Mouse (Mus musculus) thymus, postnatal 4 days (tissue): ENCODE data around the gene Icam1.
"Not testable (repeated sequence)": the region's sequence is repeated elsewhere in the genome, so short reads cannot be mapped to it uniquely, and the experiment has no call there.

Experiments used
- DNase-seq: peaks from one replicate; pipeline ENCODE4 v3.0.0; 2021

The Icam1 gene

DNA sequence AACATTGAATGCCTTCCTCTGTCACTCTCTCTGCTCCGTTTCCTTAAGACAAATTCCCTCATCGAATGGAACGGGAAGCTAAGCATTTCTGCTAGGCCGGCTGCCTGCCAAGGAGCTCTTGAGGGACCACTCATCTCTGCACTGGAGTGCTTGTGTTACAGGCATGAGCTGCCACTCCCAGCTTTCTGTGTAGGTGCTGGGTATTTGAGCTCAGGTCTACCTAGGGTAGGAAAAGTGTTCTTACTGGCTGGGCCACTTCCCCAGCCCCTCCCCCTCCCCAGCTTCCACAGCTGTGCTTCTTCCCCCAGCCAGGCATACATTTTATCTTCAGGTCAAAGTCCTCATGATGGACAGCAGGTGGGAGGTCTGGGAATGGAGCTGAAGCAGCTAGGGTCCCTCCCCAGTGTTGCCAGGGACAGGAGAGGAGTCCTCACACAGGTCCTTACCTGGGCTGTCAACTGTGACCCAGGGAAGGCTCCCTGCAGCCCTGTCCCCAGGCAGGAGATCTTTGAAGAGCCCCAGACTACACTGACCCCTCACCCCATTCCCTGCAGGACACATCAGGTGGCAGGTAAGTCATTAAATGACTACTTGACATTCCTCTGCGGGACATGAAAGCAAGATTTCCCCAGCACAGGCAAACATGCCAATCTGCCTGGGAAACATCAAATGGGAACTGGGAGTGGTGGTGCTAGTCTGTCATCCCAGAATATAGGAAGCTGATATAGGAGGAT lies 22.5 kb upstream of the Icam1 start:
- DNase-seq = no peak

DNA sequence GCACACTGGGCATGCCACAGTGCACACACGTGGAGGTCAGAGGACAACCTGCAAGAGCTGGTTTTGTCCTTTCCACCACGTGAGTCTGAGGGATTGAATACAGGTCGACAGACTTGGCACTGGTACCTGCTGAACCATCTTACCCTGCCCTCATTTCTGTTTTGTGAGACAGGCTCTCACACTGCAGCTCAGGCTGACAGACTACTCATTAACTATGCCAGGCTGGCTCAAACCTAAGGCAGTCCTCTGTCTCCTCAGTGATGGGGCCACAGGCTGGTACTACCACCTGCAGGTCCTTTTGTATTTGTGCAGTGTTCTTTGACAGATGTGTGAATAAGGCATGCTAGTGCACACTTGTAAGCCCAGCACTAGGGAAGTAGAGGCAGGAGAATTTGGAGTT lies 20.7 kb upstream of the Icam1 start:
- DNase-seq = no peak

DNA sequence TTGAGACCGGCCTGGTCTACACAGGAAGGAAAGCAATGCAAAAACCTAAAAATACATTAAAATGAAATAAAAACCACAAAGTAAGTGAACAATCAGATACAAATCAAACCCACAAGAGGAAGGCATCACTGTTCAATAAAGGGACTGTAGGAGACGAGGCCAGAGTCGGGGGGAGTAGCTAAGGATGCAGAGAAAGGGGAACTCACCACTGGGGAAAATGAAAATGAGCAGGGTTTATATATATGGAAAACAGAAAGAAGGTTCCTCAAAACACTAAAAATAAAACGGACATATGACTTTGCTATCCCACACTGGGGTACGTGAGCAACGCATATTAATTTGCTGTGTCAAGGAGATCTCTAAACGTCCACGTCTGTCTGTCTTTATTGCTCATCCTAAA lies 18.7 kb upstream of the Icam1 start:
- no peak for DNase-seq

DNA sequence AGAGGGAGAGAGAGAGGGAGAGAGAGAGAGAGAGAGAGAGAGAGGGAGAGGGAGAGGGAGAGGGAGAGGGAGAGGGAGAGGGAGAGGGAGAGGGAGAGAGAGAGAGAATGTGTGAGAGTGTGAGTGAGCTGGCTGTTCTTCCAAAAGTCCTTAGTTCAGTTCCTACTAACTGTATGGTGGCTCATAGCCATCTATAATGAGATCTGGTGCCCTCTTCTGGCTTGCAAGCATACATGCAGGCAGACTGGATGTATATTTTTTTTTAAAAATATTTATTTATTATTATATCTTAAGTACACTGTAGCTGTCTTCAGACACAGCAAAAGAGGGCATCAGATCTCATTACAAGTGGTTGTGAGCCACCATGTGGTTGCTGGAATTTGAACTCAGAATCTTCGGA lies 17.4 kb upstream of the Icam1 start:
- DNase-seq = not testable (repeated sequence)

DNA sequence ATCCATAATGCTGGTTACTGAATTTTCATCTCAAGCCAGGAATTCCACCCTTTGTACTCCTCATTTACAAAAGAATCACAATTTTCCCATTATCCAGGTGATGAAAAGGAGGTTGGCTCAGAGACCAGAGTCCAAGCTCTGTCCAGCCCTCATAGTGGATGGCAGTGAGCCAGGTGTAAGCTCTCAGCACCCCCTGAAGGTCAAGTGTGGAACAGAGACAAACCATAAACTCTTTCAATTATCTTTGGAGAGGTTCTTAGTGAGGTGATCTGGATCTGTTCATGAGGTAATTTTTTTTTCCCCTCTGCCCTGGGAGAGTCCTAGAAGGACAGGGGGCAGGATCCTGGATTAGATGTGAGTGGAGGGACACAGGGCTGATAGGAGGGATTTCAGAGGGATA lies 15.0 kb upstream of the Icam1 start:
- DNase-seq = no peak

DNA sequence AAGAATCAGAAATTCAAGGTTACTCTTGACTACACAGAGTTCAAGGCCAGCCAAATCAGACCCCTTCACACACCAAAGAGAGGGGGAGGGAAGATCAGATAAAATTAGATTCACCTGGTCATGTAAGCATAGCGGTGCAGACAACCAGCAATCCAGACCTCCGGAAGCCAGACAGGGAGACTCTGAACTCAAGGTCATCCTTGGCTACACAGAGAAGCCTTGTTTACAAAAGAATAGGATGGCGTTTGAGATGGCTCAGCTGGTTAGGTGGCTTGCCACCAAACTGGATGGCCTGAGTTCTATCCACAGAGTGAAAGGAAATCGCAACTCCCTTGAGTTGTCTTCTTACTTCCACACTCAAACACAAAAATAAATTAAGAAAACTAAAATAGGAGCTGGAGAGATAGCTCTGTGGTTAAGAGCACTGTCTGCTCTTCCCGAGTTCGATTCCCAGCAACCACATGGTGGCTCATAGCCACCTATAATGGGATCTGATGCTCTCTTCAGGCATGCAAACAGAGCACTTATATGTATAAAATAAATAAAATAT lies 14.1 kb upstream of the Icam1 start:
- DNase-seq = no peak

DNA sequence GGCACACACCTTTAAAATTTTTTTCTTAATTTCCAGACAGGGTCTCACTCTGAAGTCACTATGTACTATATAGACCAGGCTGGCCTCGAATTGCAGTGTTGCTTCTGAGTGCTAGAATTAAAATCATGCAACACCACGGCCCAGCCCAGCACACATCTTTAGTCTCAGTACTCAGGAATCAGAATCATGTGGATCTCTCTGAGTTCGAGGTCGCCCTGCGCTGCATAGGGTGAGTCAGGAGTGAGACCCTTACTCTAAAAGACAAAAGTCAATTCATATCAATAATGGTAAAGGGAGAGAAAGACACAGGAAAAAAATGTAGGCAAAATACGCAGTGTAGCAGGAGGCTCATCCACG lies 13.5 kb upstream of the Icam1 start:
- DNase-seq = no peak

DNA sequence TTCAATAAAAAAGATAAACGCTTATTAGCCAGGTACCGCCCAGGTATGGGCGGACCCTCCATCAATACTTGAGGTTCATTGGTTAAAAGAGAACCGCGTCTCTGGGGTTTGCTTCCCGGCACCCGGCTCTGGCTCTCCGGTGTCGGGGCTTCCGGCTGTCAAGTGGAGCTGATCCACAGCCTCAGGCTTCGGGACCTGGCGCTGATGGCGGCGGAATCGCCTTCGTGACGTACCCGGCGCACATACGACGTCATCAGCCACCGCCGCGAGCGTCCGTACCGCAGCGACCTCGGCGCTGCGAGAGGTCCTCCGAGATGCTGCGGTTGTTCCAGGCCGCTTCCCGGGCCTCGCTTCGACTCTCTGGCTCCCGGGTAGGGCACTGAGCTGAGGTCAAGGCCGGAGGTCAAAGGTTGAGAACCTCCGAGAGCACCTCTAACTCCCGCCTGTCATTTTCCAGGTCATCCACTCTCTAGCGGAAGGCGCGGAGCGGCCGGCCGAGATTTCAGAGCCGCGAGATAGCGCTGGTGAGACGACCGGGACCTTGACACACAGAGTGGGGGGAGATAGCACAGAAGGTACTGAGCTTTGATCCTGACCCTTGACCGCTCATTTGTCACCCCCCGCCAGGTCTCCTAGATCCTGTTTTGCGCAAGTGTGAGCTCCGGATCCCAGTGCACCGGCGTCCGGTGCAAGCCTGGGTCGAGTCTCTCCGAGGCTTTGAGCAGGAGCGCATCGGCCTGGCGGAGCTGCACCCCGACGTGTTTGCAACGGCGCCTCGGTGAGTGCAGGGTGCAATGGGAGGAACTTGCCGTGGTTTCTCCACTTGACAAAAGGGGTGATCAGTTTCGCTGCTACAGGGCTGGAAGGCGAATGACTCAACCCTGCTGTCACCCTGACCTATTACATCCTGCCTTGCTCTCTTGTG lies 12.9 kb upstream of the Icam1 start, which contains the start of gene Mrpl4:
Gene Mrpl4 (plus strand): TSS at position 112 of the 925 bp plus-strand sequence.
- DNase-seq = peak; percentile 93

DNA sequence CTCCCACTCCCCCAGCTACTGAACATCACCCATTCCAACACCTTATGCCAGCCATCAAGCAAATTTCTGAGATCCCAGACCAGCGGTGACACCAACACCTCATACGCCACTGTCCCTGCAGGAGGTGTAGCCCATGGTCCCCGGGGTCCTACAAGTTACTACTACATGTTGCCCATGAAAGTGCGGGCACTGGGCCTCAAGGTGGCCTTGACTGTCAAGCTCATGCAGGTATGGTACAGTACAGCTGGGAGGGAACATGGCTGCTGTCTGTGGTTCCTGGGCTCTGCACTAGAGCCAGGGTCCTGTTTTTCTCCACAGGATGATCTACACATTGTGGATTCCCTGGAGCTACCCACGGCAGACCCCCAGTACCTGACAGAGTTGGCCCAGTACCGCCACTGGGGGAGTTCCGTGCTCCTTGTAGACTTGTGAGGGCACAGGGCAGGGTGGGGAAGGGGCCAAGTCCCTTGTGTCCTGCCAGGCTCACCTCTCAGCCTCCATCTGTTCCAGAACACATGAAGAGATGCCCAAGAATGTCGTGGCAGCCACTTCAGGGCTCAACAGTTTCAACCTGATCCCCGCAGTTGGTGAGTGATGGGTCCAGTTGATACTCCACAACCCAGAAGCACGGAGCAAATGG lies 8.4 kb upstream of the Icam1 start:
- DNase-seq = no peak

DNA sequence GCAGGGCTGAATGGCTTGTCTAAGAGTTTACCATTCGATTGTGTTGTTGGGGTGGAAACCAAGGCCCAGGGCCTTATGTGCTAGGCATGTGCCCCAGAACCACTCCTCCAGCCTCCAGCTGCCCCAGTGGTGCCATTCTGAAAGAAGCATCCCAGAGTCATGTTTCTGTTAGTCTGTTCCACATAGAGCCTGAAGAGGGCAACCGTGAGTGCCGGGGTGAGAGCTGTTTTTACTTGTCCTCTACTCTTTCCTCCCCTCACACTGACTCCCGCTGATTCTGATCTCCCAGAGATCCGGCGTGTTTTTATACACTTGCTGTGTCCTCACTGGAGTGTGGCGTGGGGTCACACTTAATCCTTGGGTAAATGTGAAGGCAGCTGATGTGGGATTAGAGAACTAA lies 7.8 kb upstream of the Icam1 start:
- DNase-seq = no peak

DNA sequence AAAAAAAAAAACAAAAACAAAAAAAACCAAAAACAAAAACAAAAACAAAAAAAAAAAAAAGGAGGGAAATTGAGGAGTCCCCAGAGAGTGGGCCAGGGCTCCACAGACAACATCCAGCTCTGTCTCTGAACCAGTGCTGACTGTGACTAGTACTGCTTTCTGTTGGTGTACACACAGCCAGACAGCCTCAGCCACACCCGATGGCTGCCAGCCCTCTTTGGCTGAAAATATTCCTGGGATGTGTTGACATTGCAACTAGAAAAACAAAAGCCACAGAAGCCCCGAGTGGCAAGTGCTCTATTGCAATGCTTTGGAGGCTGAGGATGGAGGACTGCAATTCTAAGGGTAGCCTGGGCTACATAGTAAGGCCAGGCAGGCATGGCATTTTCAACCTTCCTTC lies 5.4 kb upstream of the Icam1 start:
- no peak for DNase-seq

DNA sequence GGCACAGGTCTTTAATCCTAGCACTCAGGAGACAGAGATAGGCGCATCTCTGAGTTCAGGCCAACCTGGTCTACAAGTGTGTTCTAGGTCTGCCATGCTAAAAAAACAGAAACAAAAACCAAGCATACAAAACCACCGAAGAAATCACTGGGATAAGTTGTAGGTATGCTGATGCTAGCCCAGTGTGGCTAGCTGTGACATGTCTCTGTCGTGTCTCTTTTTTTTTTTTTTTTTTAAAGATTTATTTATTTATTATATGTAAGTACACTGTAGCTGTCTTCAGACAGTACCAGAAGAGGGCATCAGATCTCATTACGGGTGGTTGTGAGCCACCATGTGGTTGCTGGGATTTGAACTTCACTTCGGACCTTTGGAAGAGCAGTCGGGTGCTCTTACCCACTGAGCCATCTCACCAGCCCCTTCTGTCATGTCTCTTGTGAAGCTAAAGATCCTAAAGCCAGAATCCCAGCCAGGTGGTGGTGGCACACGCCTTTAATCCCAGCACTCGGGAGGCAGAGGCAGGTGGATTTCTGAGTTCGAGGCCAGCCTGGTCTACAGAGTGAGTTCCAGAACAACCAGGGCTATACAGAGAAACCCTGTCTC lies 4.7 kb upstream of the Icam1 start:
- DNase-seq = not testable (repeated sequence)

DNA sequence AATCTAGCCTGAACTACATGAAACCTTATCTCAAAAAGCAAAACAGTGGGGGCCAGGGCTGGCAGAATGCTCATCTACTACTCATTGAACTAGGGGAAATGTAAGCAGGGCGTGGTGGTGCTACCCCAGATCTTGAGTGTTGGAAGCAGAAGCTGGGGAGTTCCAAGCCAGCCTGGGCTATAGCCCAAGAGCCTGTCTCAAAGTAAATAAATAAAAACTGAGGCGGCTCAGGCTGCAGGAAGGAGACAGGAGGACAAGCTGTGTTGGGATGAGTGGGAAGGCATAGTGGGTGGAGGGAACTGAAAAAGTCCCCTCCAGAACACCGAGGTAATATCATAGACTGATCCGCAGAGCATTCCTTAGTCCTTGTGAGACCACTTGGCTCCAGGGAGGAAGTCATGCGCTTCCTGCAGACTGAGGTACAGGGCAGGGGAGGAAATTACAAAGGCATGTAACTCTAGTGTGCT lies 3.9 kb upstream of the Icam1 start:
- no peak for DNase-seq

DNA sequence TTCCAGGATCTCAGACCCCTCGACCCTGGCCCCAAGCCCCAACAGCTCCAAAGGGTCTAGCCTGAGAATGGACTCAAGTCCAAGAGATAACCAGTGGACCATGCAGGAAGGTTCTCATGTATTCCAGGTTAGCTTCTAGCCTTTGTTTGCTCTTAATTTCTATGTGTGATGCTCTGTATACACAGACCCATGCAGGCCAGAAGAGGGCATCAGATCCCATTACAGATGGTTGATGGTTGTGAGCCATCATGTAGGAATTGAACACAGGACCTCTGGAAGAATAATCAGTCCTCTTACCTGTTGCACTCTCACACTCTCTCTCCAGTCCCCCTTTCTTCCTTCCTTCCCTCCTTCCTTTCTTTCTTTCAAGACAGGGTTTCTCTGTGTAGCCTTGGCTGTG lies 3.4 kb upstream of the Icam1 start:
- DNase-seq = no peak

DNA sequence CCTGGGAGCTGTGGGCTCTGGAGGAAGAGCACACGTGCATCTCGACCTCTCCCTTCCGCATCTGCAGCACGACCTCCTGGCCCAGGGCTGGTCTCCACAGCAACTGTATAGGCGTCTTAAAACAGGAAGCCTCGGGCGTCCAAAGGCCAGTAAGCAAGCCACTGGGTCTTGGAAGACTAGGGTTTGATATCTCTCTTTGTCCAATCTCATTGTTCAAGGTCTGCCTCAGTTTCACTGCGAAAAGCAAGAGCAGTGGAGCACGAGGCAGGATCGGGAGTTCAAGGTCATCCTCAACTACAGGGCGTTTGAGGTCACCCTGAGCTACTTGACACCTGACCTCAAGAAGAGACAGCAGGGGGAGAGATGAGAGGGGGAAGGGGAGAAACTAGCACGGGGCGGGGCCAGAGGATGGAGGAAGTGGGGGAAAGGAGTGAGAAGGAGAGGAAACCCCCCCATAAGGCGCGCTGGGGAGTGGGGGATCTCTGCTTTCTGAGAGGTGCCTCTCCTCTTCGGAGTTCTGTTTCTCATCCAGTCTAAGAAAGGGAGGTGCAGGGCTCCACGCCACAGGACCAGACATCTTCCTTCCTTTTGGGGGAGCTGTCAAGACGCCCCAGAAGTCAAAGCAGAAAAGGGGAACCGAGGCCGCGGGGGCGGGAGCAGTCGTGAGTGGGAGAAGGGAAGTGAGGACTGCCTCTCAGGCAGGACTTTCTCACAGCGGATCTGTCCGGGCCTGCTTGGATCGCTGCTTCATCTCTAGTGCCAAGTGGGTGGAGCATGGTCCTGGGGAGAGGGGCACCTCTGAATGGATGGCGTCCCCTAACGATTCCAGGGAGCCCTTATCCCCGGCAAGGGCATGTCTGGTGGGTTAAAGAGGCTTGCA lies 854 bp upstream of the Icam1 start:
- peak; percentile 82 for DNase-seq

DNA sequence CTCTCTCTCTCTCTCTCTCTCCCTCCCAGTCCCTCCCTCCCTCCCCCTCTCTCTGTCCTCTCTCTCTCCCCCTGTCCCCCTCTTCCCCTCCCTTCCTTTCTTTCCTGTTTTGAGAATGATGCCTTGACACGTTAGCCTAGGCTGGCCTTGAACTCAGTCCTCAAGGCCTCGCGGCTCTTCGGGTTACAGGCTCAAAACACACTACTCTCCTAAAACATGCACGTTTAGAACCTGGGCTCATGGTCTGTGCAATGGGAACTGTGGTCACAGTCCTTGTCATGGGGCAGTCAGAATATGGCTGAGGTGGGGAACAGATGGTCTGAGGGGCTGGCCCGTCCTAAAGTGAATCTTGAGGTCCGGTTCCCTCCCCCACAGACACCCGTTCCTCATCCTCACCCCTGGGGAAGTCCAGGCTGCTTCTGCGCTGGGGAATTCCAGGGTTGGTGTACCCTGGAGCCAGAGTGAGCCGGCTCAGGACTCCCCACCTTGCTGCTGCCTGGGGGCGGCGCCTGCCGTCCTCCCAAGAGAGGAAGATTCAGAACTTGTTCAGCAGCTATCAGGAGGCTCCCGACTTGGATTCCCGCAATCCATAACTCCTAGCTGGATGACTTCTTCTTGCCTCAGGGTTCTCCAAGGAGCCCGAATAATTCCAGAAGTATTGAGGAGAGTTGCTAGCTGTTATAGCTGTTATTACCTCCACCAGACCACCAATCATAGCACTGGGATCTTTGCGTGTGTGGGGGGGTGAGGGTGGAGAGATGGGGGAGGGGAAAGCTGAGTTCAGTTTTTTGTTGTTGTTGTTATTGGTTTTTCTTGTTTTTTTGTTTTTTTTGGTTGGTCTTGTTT lies 769 bp downstream of the Icam1 start:
- DNase-seq = peak; percentile 54

DNA sequence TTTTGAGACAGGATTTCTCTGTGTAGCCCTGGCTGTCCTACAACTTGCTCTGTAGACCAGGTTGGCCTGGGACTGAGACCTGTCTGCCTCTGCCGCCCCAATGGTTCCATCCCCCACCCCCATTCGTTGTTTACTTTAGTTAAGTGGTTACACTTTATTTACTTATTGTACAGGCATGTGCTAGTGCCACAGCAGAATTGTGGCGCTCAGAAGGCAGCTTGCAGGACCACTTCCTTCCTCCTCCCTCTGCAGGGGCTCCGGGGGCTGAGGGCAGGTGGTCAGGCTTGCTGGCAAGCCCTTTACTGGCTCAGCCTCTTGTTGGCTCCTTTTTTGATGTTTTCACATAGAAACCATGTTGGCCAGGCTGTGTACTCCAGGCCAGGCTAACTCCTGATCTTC lies 1.4 kb downstream of the Icam1 start:
- peak; percentile 56 for DNase-seq

DNA sequence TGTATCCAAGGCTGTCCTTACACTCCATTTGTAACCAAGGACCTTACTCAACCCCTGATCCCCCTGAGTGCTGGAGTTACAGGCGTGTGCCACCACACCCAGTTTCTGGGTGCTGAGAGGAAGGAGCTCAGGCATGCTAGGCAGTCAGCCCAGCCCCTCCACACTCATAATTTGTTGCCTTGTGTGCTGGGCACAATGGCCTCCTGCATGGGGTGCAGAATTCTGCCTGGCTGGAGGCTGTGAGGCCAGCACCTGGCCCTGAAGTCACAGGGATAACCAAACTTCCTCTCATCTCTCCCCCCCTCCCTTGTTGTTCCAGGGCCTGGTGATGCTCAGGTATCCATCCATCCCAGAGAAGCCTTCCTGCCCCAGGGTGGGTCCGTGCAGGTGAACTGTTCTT lies 2.8 kb downstream of the Icam1 start:
- DNase-seq = no peak

DNA sequence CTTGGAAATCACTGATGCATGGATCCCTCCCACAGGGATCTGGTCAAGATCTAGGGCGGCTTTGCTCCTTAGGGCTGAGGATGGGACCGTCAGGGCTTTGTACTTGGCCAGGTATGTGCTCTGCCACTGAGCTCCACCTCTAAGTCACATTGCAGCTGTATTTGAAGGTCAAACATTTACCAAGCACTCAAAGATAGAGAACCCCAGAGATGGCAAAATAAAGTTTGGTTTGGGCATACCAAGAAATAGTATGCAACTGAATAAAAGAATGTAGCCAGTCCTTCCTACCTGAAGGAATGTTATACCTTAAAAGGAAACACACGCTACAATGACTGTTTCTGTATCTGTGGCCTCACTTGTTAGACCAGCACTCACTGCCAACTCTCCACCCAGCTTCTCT lies 5.6 kb downstream of the Icam1 start:
- DNase-seq = no peak

DNA sequence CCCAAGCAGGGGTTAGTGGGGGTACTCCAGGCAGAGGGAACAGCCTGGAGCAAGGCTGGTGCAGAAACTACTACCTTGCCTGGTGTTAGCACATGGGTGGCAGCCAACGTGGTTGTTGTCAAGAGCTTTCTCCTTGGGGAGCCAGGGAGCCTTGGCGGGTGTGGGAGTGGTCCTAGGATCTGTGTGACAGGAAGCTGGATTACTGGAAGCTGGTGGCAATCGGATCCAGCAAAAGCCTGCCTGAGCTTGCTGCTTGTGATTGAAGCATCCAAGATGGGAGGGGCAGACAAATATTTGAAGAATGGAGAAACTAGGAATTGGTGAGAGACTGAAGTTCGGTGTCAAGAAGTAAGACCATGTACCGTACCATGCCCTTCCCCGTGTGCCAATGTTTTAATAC lies 6.5 kb downstream of the Icam1 start:
- DNase-seq = no peak

DNA sequence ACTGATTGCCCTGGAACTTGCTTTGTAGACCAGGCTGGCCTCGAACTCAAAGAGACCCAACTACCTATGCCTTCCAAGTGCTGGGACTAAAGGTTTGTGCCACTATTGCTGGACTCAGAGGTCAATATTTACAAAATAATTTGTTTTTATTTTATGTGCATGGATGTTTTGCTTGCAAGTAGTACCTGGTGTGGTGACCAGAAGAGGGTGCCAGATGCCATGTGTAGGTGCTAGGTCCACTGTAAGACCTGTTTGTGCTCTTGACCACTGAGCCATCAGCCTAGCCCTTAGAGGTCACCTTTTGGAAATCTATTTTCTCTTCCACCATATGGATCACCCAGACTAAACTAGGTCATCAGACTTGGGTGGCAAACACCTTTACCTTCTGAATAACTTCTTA lies 6.9 kb downstream of the Icam1 start:
- no peak for DNase-seq
